8 mouse cellular contexts compared by ENCODE assay signal in the genomic region with DNA sequence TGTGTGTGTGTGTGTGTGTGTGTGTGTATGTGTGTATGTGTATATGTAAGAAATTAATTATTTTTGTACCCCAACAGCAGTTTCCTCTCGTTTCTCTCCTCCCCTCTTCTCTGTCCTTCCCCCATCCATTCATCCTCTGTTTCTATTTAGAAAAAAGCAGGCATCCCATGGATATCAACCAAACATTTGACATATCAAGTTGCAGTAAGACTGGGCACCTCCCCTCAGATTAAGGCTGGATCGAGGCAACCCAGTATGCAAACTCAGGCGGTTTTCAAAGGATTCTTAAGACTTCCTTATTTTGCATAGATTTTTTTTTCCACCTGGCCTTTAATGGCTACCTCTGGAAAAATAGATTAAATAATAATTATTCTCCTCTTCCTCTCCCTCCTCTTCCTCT. TPM values are rescaled to one million over a fixed set of nuclear protein-coding genes. Genes with fewer than 3 reads are reported as not detected.
DNase-seq lines count a peak whose midpoint lies in the region; ATAC-seq and TF ChIP-seq lines count a peak whose summit lies in the region.
"Had no signal": no experiment of that assay in that cellular context is flagged by ENCODE, and none has a peak within 500 bp of the region (broad histone marks: within the 10 kb centered on the region; RNA-seq: fewer than 3 reads in every experiment).

No protein-coding gene starts in this region.

- H3K4me2 ChIP-seq in lung, embryonic 15.5 days: peak overlapping the region; percentile 55
- peak overlapping the region; percentile 66 for H3K4me2 ChIP-seq in forebrain, embryonic 16.5 days (ENCODE audit: low read length)
- peak overlapping the region; percentile 83 for H3K4me2 ChIP-seq in liver, embryonic 14.5 days (ENCODE audit: low read depth)
- H3K4me2 ChIP-seq in stomach, postnatal 0 days (replicated peaks; ENCODE audit: low read depth): peak overlapping the region; percentile 68

- H3K4me3 ChIP-seq in lung, embryonic 15.5 days: peak overlapping the region; percentile 61
- H3K4me3 ChIP-seq in forebrain, embryonic 16.5 days (replicated peaks; ENCODE audit: low read length): peak overlapping the region; percentile 76
- H3K4me3 ChIP-seq in liver, embryonic 14.5 days (ENCODE audit: insufficient read depth in 1 of 2, low read depth in 2 of 2, low read length in 2 of 2): no peak overlapping the region; a peak in 1 of 4 replicates
- peak overlapping the region; percentile 59 for H3K4me3 ChIP-seq in stomach, postnatal 0 days (ENCODE audit: low read depth, low read length)

- H3K4me1 ChIP-seq in lung, embryonic 15.5 days: peaks cover 15% of the 10 kb centered on the region
- H3K4me1 ChIP-seq in forebrain, embryonic 16.5 days (replicated peaks; ENCODE audit: control insufficient read depth, insufficient read depth, low read length): peaks cover 17% of the 10 kb centered on the region
- peaks cover 0 to 2% of the 10 kb centered on the region in 2 experiments; a peak in 1 of 4 replicates for H3K4me1 ChIP-seq in liver, embryonic 14.5 days (replicated peaks; ENCODE audit: control insufficient read depth in 2 of 2, insufficient read depth in 2 of 2, low read length in 1 of 2)
- no peaks in the 10 kb centered on the region for H3K4me1 ChIP-seq in stomach, postnatal 0 days (replicated peaks; ENCODE audit: control insufficient read depth, insufficient read depth)

- WGBS in lung, embryonic 15.5 days: 11% methylated on average over 3 of the region's 3 CpGs
- 3% methylated on average over 3 of the region's 3 CpGs for WGBS in forebrain, embryonic 16.5 days
- WGBS in liver, embryonic 14.5 days (ENCODE audit: insufficient replicate concordance): 27% methylated on average over 3 of the region's 3 CpGs
- WGBS in stomach, postnatal 0 days: 15% methylated on average over 3 of the region's 3 CpGs

- H3K9ac ChIP-seq in lung, embryonic 15.5 days: 0 out of 2 replicates have a peak overlapping the region, but pooled peaks have one; percentile 77
- peak overlapping the region; percentile 92 for H3K9ac ChIP-seq in forebrain, embryonic 16.5 days (replicated peaks; ENCODE audit: low read depth, low read length)
- H3K9ac ChIP-seq in liver, embryonic 14.5 days (replicated peaks): no peak overlapping the region
- peak overlapping the region; percentile 24; the same call in 1 of the 2 replicates for H3K9ac ChIP-seq in stomach, postnatal 0 days (ENCODE audit: low read length)

- H3K36me3 ChIP-seq in lung, embryonic 15.5 days: peaks cover 21% of the 10 kb centered on the region
- H3K36me3 ChIP-seq in forebrain, embryonic 16.5 days (ENCODE audit: control insufficient read depth, insufficient read depth): no peaks in the 10 kb centered on the region; the same call in 1 of the 2 replicates
- no peaks in the 10 kb centered on the region for H3K36me3 ChIP-seq in liver, embryonic 14.5 days (replicated peaks; ENCODE audit: control insufficient read depth, insufficient read depth, low read depth)
- H3K36me3 ChIP-seq in stomach, postnatal 0 days (ENCODE audit: control insufficient read depth, insufficient read depth, low read length): no peaks in the 10 kb centered on the region

- no peak for ATAC-seq in lung, embryonic 15.5 days (ENCODE audit: borderline replicate concordance, extremely low read depth, low FRiP score, low TSS enrichment)
- peak; percentile 29 for ATAC-seq in forebrain, embryonic 16.5 days
- ATAC-seq in liver, embryonic 14.5 days (ENCODE audit: insufficient read depth): no peak
- ATAC-seq in stomach, postnatal 0 days (ENCODE audit: low FRiP score, low TSS enrichment): no peak

- no peak for DNase-seq in lung, postnatal 10 days
- DNase-seq in liver, embryonic 14.5 days (ENCODE audit: low read depth in 3 of 3, low spot score in 3 of 3): no peak
- DNase-seq in stomach, postnatal 0 days (ENCODE audit: low spot score): no peak
- no peak for DNase-seq in cerebellum, postnatal 14 days
- DNase-seq in yolk sac, embryonic 10.5 days (ENCODE audit: low spot score): no peak

- no peak overlapping the region for H3K27ac ChIP-seq in lung, embryonic 15.5 days
- H3K27ac ChIP-seq in forebrain, embryonic 16.5 days (ENCODE audit: low read length): no peak overlapping the region
- no peak overlapping the region for H3K27ac ChIP-seq in liver, embryonic 14.5 days
- H3K27ac ChIP-seq in stomach, postnatal 0 days (replicated peaks): no peak overlapping the region
- H3K27ac ChIP-seq: macrophage had no signal

- TF ChIP-seq CTCF in liver, embryonic 14.5 days (IDR thresholded peaks at IDR 0.05; ENCODE audit: low read depth): no peak
- no peak for TF ChIP-seq CTCF in stomach, postnatal 0 days (IDR thresholded peaks at IDR 0.05; ENCODE audit: low read depth)

- no peaks in the 10 kb centered on the region for H3K9me3 ChIP-seq in lung, embryonic 15.5 days
- H3K9me3 ChIP-seq in forebrain, embryonic 16.5 days (ENCODE audit: control insufficient read depth, low read length): no peaks in the 10 kb centered on the region
- no peaks in the 10 kb centered on the region for H3K9me3 ChIP-seq in liver, embryonic 14.5 days (ENCODE audit: control insufficient read depth, low read length)
- H3K9me3 ChIP-seq in stomach, postnatal 0 days (ENCODE audit: control insufficient read depth, low read length): no peaks in the 10 kb centered on the region

- H3K27me3 ChIP-seq in lung, embryonic 15.5 days: no peaks in the 10 kb centered on the region
- no peaks in the 10 kb centered on the region for H3K27me3 ChIP-seq in forebrain, embryonic 16.5 days (replicated peaks; ENCODE audit: control insufficient read depth, insufficient read depth, low read length)
- H3K27me3 ChIP-seq in liver, embryonic 14.5 days (ENCODE audit: control insufficient read depth, insufficient read depth, low read length): no peaks in the 10 kb centered on the region
- H3K27me3 ChIP-seq in stomach, postnatal 0 days (ENCODE audit: control insufficient read depth, insufficient read depth, low read length): no peaks in the 10 kb centered on the region

- TF ChIP-seq EP300 in liver, embryonic 14.5 days (IDR thresholded peaks at IDR 0.05; ENCODE audit: low read depth): no peak
- TF ChIP-seq EP300 in stomach, postnatal 0 days (optimal IDR thresholded peaks at IDR 0.05): no peak

RNA-seq across cellular contexts. Expression of a gene that starts 0.8 kb away (rescaled TPM):
- polyA plus RNA-seq in lung, embryonic 15.5 days (2015; fragmentation: Nextera tagmentation; extraction: Ambion mirVana): 16.7 and 20.1 TPM in 2 replicates
- polyA plus RNA-seq in forebrain, embryonic 16.5 days (2015; fragmentation: Nextera tagmentation; extraction: Ambion mirVana): 20.8 and 21.2 TPM in 2 replicates
- 1.9 TPM in 2 replicates for polyA plus RNA-seq in liver, embryonic 14.5 days (2012; rRNA removed)
- polyA plus RNA-seq in liver, embryonic 14.5 days (2014; fragmentation: Nextera tagmentation; extraction: Ambion mirVana): 1.8 and 2.2 TPM in 2 replicates
- polyA plus RNA-seq in stomach, postnatal 0 days (2015; fragmentation: Nextera tagmentation; extraction: Ambion mirVana): 9.2 and 9.4 TPM in 2 replicates

RNA-seq across cellular contexts. Expression of a gene that starts 10.5 kb away (rescaled TPM):
- 166 and 180 TPM in 2 replicates for polyA plus RNA-seq in lung, embryonic 15.5 days (2015; fragmentation: Nextera tagmentation; extraction: Ambion mirVana)
- polyA plus RNA-seq in forebrain, embryonic 16.5 days (2015; fragmentation: Nextera tagmentation; extraction: Ambion mirVana): 105 and 109 TPM in 2 replicates
- polyA plus RNA-seq in liver, embryonic 14.5 days (2012; rRNA removed): 3,928 and 4,028 TPM in 2 replicates
- 198 and 228 TPM in 2 replicates for polyA plus RNA-seq in liver, embryonic 14.5 days (2014; fragmentation: Nextera tagmentation; extraction: Ambion mirVana)
- 176 and 215 TPM in 2 replicates for polyA plus RNA-seq in stomach, postnatal 0 days (2015; fragmentation: Nextera tagmentation; extraction: Ambion mirVana)

RNA-seq across cellular contexts. Expression of a gene that starts 53.7 kb away (rescaled TPM):
- polyA plus RNA-seq in lung, embryonic 15.5 days (2015; fragmentation: Nextera tagmentation; extraction: Ambion mirVana): 0.16 and 0.18 TPM in 2 replicates
- not detected in 2 replicates for polyA plus RNA-seq in forebrain, embryonic 16.5 days (2015; fragmentation: Nextera tagmentation; extraction: Ambion mirVana)
- 0.34 and 0.59 TPM in 2 replicates for polyA plus RNA-seq in liver, embryonic 14.5 days (2012; rRNA removed)
- polyA plus RNA-seq in liver, embryonic 14.5 days (2014; fragmentation: Nextera tagmentation; extraction: Ambion mirVana): 0.86 and 1.1 TPM in 2 replicates
- polyA plus RNA-seq in stomach, postnatal 0 days (2015; fragmentation: Nextera tagmentation; extraction: Ambion mirVana): 0.46 and 0.57 TPM in 2 replicates

Comparison
In these comparisons a context has a peak if more than half of its experiments do, and no peak if none do; other contexts are left out.
1. H3K4me3 ChIP-seq: peak in lung, embryonic 15.5 days (single experiment), forebrain, embryonic 16.5 days (single experiment) and stomach, postnatal 0 days (single experiment); none in liver, embryonic 14.5 days (0 of 2).
2. Peak in every context shown above with its lines, with median percentiles within 50 percentile points of each other: H3K4me2 ChIP-seq.